Mouse (Mus musculus): Measurements from ENCODE around the gene Nkpd1. TPM values are rescaled to one million over a fixed set of nuclear protein-coding genes. Genes with fewer than 3 reads are reported as not detected.

Nkpd1 gene
- polyA plus RNA-seq, 1 experiment from 2014 or later: 0.88 TPM

DNA sequence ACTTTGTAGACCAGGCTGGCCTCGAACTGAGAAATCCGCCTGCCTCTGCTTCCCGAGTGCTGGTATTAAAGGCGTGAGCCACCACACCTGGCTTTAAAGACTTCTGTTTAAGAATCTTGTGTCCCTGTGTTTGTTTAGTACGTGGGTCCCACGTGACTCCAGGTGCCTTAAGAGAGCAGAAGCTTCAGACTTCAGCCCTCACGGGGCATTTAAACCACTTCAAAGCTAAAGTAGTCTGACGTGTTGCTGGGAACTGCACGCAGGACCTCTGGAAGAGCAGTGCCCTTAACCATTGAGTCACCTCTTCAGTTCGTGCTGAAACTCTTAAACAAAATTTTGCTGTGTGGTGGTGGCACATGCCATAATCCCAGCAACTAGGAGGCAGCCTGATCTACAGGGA is 31.8 kb downstream of the Nkpd1 start:
- Histone ChIP-seq H3K9me3 (replicated peaks; ENCODE audit: control insufficient read depth, low read length, poor library complexity, severe bottlenecking) (no peaks in the 10 kb centered on the region), H3K4me1 (ENCODE audit: control insufficient read depth, insufficient read depth, low read length) (peaks cover 3% of the 10 kb centered on the region; the same call in 1 of the 2 replicates), H3K27me3 (ENCODE audit: control insufficient read depth, insufficient read depth, low read depth, low read length) (no peaks in the 10 kb centered on the region), H3K9ac (ENCODE audit: low read depth, low read length) (no peak overlapping the region), H3K27ac (ENCODE audit: low read length) (no peak overlapping the region), H3K4me2 (ENCODE audit: low read length) (no peak overlapping the region), H3K36me3 (ENCODE audit: control insufficient read depth, insufficient read depth, low read length) (no peaks in the 10 kb centered on the region), H3K4me3 (ENCODE audit: low read depth, low read length) (no peak overlapping the region)
- WGBS: 93% methylated on average over 10 of the region's 10 CpGs
- ATAC-seq: no peak

DNA sequence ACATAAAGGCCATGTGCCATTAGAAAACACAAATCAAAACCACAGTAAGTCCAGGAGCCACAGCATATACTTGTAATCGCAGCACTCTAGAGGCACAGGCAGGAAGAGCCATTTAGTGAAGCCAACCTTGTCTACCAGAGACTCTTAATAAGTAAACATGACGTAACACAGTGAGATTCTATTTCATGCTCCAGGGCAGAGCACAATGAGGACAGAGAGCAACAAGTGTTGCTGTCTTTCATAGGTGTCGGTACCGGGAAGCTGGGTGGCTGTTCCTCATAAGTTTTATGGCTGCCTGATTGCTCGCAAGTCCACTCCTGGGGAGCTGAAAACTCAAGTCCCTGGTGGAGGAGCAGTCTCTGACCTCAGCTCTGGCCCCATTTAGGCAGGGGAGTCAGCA is 34.0 kb downstream of the Nkpd1 start:
- Histone ChIP-seq H3K4me2 (ENCODE audit: low read length) (no peak overlapping the region), H3K36me3 (ENCODE audit: control insufficient read depth, insufficient read depth, low read length) (no peaks in the 10 kb centered on the region), H3K4me1 (ENCODE audit: control insufficient read depth, insufficient read depth, low read length) (no peaks in the 10 kb centered on the region), H3K9me3 (replicated peaks; ENCODE audit: control insufficient read depth, low read length, poor library complexity, severe bottlenecking) (no peaks in the 10 kb centered on the region), H3K27me3 (ENCODE audit: control insufficient read depth, insufficient read depth, low read depth, low read length) (no peaks in the 10 kb centered on the region), H3K27ac (ENCODE audit: low read length) (no peak overlapping the region), H3K4me3 (ENCODE audit: low read depth, low read length) (no peak overlapping the region), H3K9ac (ENCODE audit: low read depth, low read length) (no peak overlapping the region)
- ATAC-seq: no peak
- WGBS: 93% methylated on average over 5 of the region's 5 CpGs

DNA sequence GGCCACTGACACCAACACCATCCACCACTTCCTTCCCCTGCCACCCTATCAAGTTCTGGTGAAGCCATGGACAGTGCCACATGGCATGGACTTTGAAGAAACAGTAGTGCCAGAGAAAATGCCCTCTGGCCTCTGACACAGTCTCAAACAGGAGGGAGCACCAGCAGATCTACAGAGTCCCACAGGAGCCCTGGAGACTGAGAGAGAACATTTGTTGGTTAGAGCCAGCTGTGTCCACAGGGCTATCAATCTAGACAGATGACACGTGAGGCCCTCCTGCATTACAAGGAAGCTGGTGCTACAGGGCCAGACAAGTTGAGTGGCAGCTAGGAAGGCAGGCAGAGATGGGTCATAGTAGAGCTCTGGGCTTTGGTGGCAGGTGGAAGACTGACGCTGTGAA is 34.8 kb downstream of the Nkpd1 start:
- no peak overlapping the region for H3K4me3 ChIP-seq (ENCODE audit: low read depth, low read length)
- H3K36me3 ChIP-seq (ENCODE audit: control insufficient read depth, insufficient read depth, low read length): no peaks in the 10 kb centered on the region
- no peak overlapping the region for H3K27ac ChIP-seq (ENCODE audit: low read length)
- ATAC-seq: no peak
- H3K4me2 ChIP-seq (ENCODE audit: low read length): no peak overlapping the region
- H3K9ac ChIP-seq (ENCODE audit: low read depth, low read length): no peak overlapping the region
- H3K27me3 ChIP-seq (ENCODE audit: control insufficient read depth, insufficient read depth, low read depth, low read length): no peaks in the 10 kb centered on the region
- WGBS: 85% methylated on average over 2 of the region's 2 CpGs
- H3K4me1 ChIP-seq (ENCODE audit: control insufficient read depth, insufficient read depth, low read length): no peaks in the 10 kb centered on the region
- H3K9me3 ChIP-seq (replicated peaks; ENCODE audit: control insufficient read depth, low read length, poor library complexity, severe bottlenecking): no peaks in the 10 kb centered on the region

DNA sequence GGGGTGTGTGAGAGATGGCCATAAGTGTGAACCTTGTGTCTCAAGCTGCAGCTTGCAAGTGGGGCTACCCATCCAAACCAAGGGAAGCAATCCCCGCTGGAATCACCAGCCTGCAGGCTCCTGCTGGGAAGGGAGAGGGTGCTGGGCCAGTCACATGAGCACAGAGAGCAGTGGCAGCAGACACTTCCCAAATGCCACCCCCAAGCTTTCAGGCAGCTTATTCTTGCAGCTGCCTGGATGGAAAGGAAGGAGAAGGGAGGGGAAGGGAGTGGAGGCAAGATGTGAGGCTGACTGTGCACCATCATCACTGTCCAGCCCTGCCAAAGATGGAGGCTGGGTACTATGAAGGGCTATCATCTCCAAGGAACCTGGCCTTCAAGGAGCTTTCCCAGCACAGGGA is 36.5 kb downstream of the Nkpd1 start:
- peaks cover 14% of the 10 kb centered on the region for H3K4me1 ChIP-seq (ENCODE audit: control insufficient read depth, insufficient read depth, low read length)
- no peak overlapping the region for H3K27ac ChIP-seq (ENCODE audit: low read length)
- no peak overlapping the region for H3K4me3 ChIP-seq (ENCODE audit: low read depth, low read length)
- 81% methylated on average over 1 of the region's 1 CpGs for WGBS
- H3K27me3 ChIP-seq (ENCODE audit: control insufficient read depth, insufficient read depth, low read depth, low read length): no peaks in the 10 kb centered on the region
- H3K36me3 ChIP-seq (ENCODE audit: control insufficient read depth, insufficient read depth, low read length): no peaks in the 10 kb centered on the region
- no peak overlapping the region for H3K4me2 ChIP-seq (ENCODE audit: low read length)
- no peaks in the 10 kb centered on the region for H3K9me3 ChIP-seq (replicated peaks; ENCODE audit: control insufficient read depth, low read length, poor library complexity, severe bottlenecking)
- no peak for ATAC-seq
- H3K9ac ChIP-seq (ENCODE audit: low read depth, low read length): no peak overlapping the region

DNA sequence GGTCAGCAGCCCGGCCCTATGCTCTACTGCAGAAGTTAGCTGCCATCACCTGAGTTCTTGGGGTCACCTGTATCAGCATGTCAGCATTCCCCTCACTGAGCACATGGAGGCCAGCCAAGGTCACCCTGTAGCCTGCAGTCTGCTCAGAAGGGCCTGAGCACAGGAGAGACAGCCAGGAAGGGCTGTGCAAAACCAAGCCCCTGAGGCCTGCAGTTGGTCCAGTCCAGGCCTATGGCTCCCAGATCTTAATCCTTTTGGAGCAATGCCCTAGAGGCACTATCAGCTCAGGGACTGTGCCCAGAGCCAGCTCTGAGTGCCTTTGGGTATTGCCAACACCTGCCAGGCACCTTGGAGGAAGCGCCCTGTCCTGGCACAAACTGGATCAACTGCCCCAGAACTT is 39.4 kb downstream of the Nkpd1 start:
- Histone ChIP-seq H3K27ac (ENCODE audit: low read length) (no peak overlapping the region), H3K4me1 (ENCODE audit: control insufficient read depth, insufficient read depth, low read length) (peaks cover 34% of the 10 kb centered on the region), H3K4me3 (ENCODE audit: low read depth, low read length) (no peak overlapping the region), H3K9ac (ENCODE audit: low read depth, low read length) (no peak overlapping the region), H3K4me2 (ENCODE audit: low read length) (no peak overlapping the region), H3K9me3 (replicated peaks; ENCODE audit: control insufficient read depth, low read length, poor library complexity, severe bottlenecking) (no peaks in the 10 kb centered on the region), H3K36me3 (ENCODE audit: control insufficient read depth, insufficient read depth, low read length) (no peaks in the 10 kb centered on the region), H3K27me3 (ENCODE audit: control insufficient read depth, insufficient read depth, low read depth, low read length) (no peaks in the 10 kb centered on the region)
- 100% methylated on average over 2 of the region's 2 CpGs for WGBS
- no peak for ATAC-seq

DNA sequence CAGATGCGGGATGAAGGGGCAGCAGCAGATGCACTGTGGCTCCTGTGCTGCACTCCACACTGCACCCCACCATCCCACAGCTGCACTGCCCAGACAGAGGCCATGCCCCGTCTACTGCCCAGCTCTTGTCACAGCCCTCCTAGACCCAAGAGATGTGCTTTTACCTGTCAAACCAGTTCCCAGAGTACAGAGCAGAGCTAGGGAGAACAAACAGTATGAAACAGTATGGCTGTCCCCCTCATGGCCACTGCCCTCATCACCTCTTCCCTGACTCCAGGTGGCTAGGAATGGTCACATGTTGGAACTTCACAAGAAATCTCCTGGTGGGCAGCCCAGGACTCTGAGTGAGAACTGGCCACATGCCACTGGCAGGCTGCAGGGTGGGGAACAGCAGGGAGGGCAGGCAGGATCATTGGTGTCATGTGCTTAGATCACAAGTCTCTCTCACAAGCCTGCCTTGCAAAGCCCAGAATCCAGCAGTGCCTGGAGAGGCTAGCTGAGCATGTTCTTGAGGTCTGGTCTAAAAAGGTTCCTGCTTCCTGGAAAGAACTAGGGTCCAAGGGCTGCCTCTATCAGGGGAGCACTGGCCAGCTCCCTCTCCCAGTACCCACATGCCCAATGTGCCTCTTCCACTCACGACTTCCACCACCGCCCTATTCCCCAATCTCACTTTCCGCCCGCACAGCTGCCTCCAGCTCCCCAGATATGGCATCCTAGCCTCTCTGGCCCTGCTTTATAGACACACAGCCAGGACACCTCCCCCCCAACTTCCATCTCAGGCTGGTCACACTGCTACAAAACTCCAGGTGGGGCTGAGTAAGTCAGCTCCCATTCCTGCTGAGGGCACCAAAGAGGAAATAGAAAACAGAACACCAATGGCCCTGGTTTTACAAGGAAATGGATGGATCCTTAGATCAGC is 40.6 kb downstream of the Nkpd1 start:
- WGBS: 96% methylated on average over 6 of the region's 6 CpGs

DNA sequence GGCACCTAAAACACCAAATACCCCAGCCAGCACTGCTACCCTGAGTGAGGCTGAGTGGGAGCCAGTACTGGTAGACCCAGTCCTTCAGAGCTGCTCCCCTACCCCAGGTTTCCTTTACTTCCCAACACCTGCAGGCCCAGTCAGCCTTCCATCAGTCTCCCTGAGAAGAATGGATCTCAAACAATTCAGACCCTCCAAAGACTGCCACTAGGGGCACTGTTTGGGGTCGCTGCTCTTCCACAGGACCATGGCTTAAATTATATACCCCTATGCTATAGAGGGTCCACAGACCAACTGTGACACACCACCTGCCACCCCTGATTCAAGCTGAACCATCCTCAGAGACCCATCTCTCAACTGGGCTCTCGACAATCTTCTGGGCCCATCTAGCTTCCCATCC is 41.3 kb downstream of the Nkpd1 start:
- Histone ChIP-seq H3K9me3 (replicated peaks; ENCODE audit: control insufficient read depth, low read length, poor library complexity, severe bottlenecking) (no peaks in the 10 kb centered on the region), H3K4me1 (ENCODE audit: control insufficient read depth, insufficient read depth, low read length) (peaks cover 43% of the 10 kb centered on the region)

More for the DNA sequence above, 40.6 kb downstream of the Nkpd1 start:
- no peak for ATAC-seq
- Histone ChIP-seq H3K27me3 (ENCODE audit: control insufficient read depth, insufficient read depth, low read depth, low read length) (no peaks in the 10 kb centered on the region), H3K36me3 (ENCODE audit: control insufficient read depth, insufficient read depth, low read length) (no peaks in the 10 kb centered on the region), H3K4me1 (ENCODE audit: control insufficient read depth, insufficient read depth, low read length) (peaks cover 40% of the 10 kb centered on the region), H3K4me2 (ENCODE audit: low read length) (no peak overlapping the region; the same call in 1 of the 2 replicates), H3K4me3 (ENCODE audit: low read depth, low read length) (no peak overlapping the region), H3K9ac (ENCODE audit: low read depth, low read length) (no peak overlapping the region), H3K9me3 (replicated peaks; ENCODE audit: control insufficient read depth, low read length, poor library complexity, severe bottlenecking) (no peaks in the 10 kb centered on the region), H3K27ac (ENCODE audit: low read length) (no peak overlapping the region)

DNA sequence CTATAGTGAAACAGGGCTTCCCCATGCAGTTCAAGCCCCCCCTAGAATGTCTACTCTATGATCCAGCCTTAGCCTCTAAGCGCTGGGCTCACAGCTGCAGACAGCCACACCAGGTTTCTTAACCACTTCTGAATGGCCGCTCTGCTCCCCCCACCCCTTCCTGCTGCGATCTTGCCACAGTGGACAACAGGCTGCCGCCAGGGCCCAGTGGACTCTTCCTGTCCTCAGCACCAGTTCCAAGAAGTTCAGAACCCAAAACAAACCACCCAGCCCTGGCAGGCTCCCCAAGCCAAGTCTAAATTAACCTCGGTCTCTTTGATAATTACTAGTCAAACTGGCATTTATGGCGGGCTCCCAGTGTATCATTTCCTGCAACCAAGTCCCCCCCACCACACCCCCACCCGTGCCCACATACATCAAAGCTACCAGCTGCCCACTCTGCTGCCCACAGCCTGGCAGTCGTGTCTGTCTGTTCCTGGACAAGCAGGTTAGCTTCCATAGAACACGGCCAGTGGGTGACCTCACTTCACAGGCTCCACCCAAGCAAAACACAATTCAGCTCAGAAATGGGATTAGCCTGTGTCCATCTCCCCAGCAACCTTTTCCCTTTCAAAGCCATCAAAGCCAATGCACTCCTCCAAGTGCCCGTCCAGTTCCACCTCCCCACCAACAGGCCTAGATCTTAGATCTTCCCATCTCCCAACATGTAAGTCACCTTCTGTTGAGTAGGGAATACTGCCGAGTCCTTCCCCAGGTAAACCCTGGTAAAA is 43.0 kb downstream of the Nkpd1 start:
- ATAC-seq: no peak
- Histone ChIP-seq H3K27me3 (ENCODE audit: control insufficient read depth, insufficient read depth, low read depth, low read length) (no peaks in the 10 kb centered on the region), H3K27ac (ENCODE audit: low read length) (no peak overlapping the region), H3K4me1 (ENCODE audit: control insufficient read depth, insufficient read depth, low read length) (peaks cover 43% of the 10 kb centered on the region), H3K4me3 (ENCODE audit: low read depth, low read length) (peak overlapping the region; percentile 98), H3K4me2 (ENCODE audit: low read length) (peak overlapping the region; percentile 97), H3K36me3 (ENCODE audit: control insufficient read depth, insufficient read depth, low read length) (peaks cover 17% of the 10 kb centered on the region), H3K9ac (ENCODE audit: low read depth, low read length) (peak overlapping the region; percentile 98), H3K9me3 (replicated peaks; ENCODE audit: control insufficient read depth, low read length, poor library complexity, severe bottlenecking) (no peaks in the 10 kb centered on the region)
- WGBS: 13% methylated on average over 11 of the region's 11 CpGs

More for the DNA sequence above, 41.3 kb downstream of the Nkpd1 start:
- Histone ChIP-seq H3K9ac (ENCODE audit: low read depth, low read length) (peak overlapping the region; percentile 11; the same call in 1 of the 2 replicates), H3K4me3 (ENCODE audit: low read depth, low read length) (no peak overlapping the region), H3K27ac (ENCODE audit: low read length) (no peak overlapping the region), H3K36me3 (ENCODE audit: control insufficient read depth, insufficient read depth, low read length) (0 out of 2 replicates have a peak, but pooled peaks cover under 1% of the 10 kb centered on the region), H3K27me3 (ENCODE audit: control insufficient read depth, insufficient read depth, low read depth, low read length) (no peaks in the 10 kb centered on the region), H3K4me2 (ENCODE audit: low read length) (peak overlapping the region; percentile 15)
- no peak for ATAC-seq
- WGBS: 43% methylated on average over 2 of the region's 2 CpGs

DNA sequence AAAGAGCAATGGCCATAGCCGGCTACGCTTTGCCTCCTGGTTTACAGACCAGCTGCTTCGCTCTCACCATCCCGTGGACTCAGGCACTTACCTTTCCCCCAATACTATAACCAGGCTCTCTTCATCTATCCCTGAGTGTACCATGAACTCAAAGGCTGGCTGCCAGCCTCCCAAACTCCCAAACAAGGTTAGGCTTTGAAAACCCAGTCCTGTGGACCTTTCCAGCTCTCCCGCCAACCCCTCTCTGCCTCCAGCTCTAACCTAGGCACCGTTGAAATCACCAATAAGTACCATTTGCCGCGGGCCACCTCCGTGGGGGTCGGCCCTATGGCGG is 43.8 kb downstream of the Nkpd1 start:
- Histone ChIP-seq H3K36me3 (ENCODE audit: control insufficient read depth, insufficient read depth, low read length) (peaks cover 17% of the 10 kb centered on the region), H3K27ac (ENCODE audit: low read length) (peak overlapping the region; percentile 96), H3K27me3 (ENCODE audit: control insufficient read depth, insufficient read depth, low read depth, low read length) (no peaks in the 10 kb centered on the region), H3K4me3 (ENCODE audit: low read depth, low read length) (peak overlapping the region; percentile 98), H3K9me3 (replicated peaks; ENCODE audit: control insufficient read depth, low read length, poor library complexity, severe bottlenecking) (no peaks in the 10 kb centered on the region), H3K9ac (ENCODE audit: low read depth, low read length) (peak overlapping the region; percentile 98), H3K4me2 (ENCODE audit: low read length) (peak overlapping the region; percentile 97), H3K4me1 (ENCODE audit: control insufficient read depth, insufficient read depth, low read length) (peaks cover 43% of the 10 kb centered on the region)
- WGBS: 2% methylated on average over 11 of the region's 11 CpGs
- ATAC-seq: no peak

Measured in midbrain, embryonic 16.5 days (tissue).